Mouse (Mus musculus) spleen, adult 2 months (tissue): ENCODE results near the gene Pacsin2.

Experiments used
- CTCF ChIP-seq: fragments of 200-500 bp; IDR thresholded peaks from 2 replicates; pipeline ENCODE4 v1.5.1; 2011; ENCODE audit warnings: mild to moderate bottlenecking, inconsistent platforms; ENCODE audit not compliant: insufficient read depth, insufficient read length, insufficient replicate concordance; ENCODE audit errors: extremely low read depth
- POLR2A ChIP-seq: fragments of 200-500 bp; IDR thresholded peaks from 2 replicates; pipeline ENCODE4 v1.6.1; 2011; ENCODE audit warnings: low read depth, low read length, inconsistent platforms

DNA sequence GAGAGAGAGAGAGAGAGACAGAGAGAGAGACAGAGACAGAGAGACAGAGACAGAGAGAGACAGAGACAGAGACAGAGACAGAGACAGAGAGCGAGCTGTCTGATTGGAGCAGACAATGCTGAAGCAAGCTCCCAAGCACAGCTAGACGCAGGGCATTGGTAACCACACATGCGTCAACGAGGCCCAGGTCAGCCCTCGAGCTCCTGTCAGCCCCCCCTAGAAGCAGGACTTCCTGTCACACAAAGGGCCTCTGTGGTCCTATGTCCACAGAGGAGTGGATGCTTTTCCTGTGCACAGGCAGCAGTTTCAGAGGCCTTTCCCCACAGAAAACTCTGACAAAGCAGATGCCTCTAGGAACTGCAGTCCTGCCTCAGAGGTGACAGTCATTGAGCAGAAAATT lies 38.6 kb downstream of the Pacsin2 start:
- no peak for TF ChIP-seq CTCF
- no peak for TF ChIP-seq POLR2A
